Mouse (Mus musculus): ENCODE data around the gene Des. TPM values are rescaled to one million over a fixed set of nuclear protein-coding genes. Genes with fewer than 3 reads are reported as not detected.

Gene Des
- 107 and 185 TPM in 2 replicates for polyA plus RNA-seq (2012; rRNA removed)

- Histone ChIP-seq H3K4me3 (replicated peaks; ENCODE audit: extremely low read depth, low read depth, low read length) (peak within 1 kb of the TSS; percentile 54), H3K4me1 (ENCODE audit: control insufficient read depth, insufficient read depth, low read length) (0 out of 2 replicates have a peak, but pooled peaks cover 2% of the 10 kb centered on the region)
- 5% methylated on average over 80 of the region's 80 CpGs for WGBS
- no peak for DNase-seq
- peak; percentile 75 for TF ChIP-seq POLR2A (IDR thresholded peaks at IDR 0.05; ENCODE audit: borderline replicate concordance, extremely low read depth, low read depth, low read length)
- TF ChIP-seq CTCF (IDR thresholded peaks at IDR 0.05; ENCODE audit: insufficient read depth, low read length), result no peak
Measured at GRCm38 (mm10) chr1:75360112-75361031, at the start of gene Des. Des (plus strand) TSS chr1:75360329.

GRCm38 (mm10) chr1:75311694-75312093, 48.4 kb upstream of the Des start:
- TF ChIP-seq CTCF (IDR thresholded peaks at IDR 0.05; ENCODE audit: insufficient read depth, low read length) (no peak), POLR2A (IDR thresholded peaks at IDR 0.05; ENCODE audit: borderline replicate concordance, extremely low read depth, low read depth, low read length) (no peak)
- WGBS, result 92% methylated on average over 6 of the region's 6 CpGs
- DNase-seq, result no peak
- no peak overlapping the region for H3K4me3 ChIP-seq (replicated peaks; ENCODE audit: extremely low read depth, low read depth, low read length)
- H3K4me1 ChIP-seq (ENCODE audit: control insufficient read depth, insufficient read depth, low read length), result peaks cover 3% of the 10 kb centered on the region; the same call in 1 of the 2 replicates

- Histone ChIP-seq H3K4me3 (replicated peaks; ENCODE audit: extremely low read depth, low read depth, low read length) (no peak overlapping the region), H3K4me1 (ENCODE audit: control insufficient read depth, insufficient read depth, low read length) (peaks cover 3% of the 10 kb centered on the region; the same call in 1 of the 2 replicates)
- WGBS, result 79% methylated on average over 6 of the region's 6 CpGs
- no peak for TF ChIP-seq CTCF (IDR thresholded peaks at IDR 0.05; ENCODE audit: insufficient read depth, low read length)
- no peak for TF ChIP-seq POLR2A (IDR thresholded peaks at IDR 0.05; ENCODE audit: borderline replicate concordance, extremely low read depth, low read depth, low read length)
- no peak for DNase-seq
Measured at GRCm38 (mm10) chr1:75315011-75315410, 45.1 kb upstream of the Des start.

GRCm38 (mm10) chr1:75315456-75316365, 44.4 kb upstream of the Des start:
- peak overlapping the region; percentile 71 for H3K4me3 ChIP-seq (replicated peaks; ENCODE audit: extremely low read depth, low read depth, low read length)
- no peak for TF ChIP-seq CTCF (IDR thresholded peaks at IDR 0.05; ENCODE audit: insufficient read depth, low read length)
- TF ChIP-seq POLR2A (IDR thresholded peaks at IDR 0.05; ENCODE audit: borderline replicate concordance, extremely low read depth, low read depth, low read length), result no peak
- H3K4me1 ChIP-seq (ENCODE audit: control insufficient read depth, insufficient read depth, low read length), result peaks cover 3% of the 10 kb centered on the region; the same call in 1 of the 2 replicates
- 84% methylated on average over 29 of the region's 29 CpGs for WGBS
- DNase-seq, result no peak

- WGBS, result 0% methylated on average over 20 of the region's 20 CpGs
- H3K4me1 ChIP-seq (ENCODE audit: control insufficient read depth, insufficient read depth, low read length), result peaks cover 3% of the 10 kb centered on the region; the same call in 1 of the 2 replicates
- TF ChIP-seq POLR2A (IDR thresholded peaks at IDR 0.05; ENCODE audit: borderline replicate concordance, extremely low read depth, low read depth, low read length) (no peak), CTCF (IDR thresholded peaks at IDR 0.05; ENCODE audit: insufficient read depth, low read length) (no peak)
- DNase-seq, result peak; percentile 89
- H3K4me3 ChIP-seq (replicated peaks; ENCODE audit: extremely low read depth, low read depth, low read length), result peak overlapping the region; percentile 71
Measured at GRCm38 (mm10) chr1:75316861-75317240, 43.3 kb upstream of the Des start.

- 1% methylated on average over 91 of the region's 92 CpGs for WGBS
- H3K4me3 ChIP-seq (replicated peaks; ENCODE audit: extremely low read depth, low read depth, low read length), result peak within 1 kb of the TSS; percentile 71
- DNase-seq, result peak; percentile 100
- peaks cover 3% of the 10 kb centered on the region; the same call in 1 of the 2 replicates for H3K4me1 ChIP-seq (ENCODE audit: control insufficient read depth, insufficient read depth, low read length)
- TF ChIP-seq POLR2A (IDR thresholded peaks at IDR 0.05; ENCODE audit: borderline replicate concordance, extremely low read depth, low read depth, low read length), result 0 out of 2 replicates have a peak, but pooled peaks have one; percentile 70
- TF ChIP-seq CTCF (IDR thresholded peaks at IDR 0.05; ENCODE audit: insufficient read depth, low read length), result peak; percentile 50; the same call in 1 of the 2 replicates
Measured at GRCm38 (mm10) chr1:75317241-75318201, 42.6 kb upstream of the Des start, which contains the start of gene Dnpep. Dnpep (minus strand) TSS chr1:75317990.

GRCm38 (mm10) chr1:75318301-75318700, 41.8 kb upstream of the Des start:
- H3K4me1 ChIP-seq (ENCODE audit: control insufficient read depth, insufficient read depth, low read length), result peaks cover 3% of the 10 kb centered on the region; the same call in 1 of the 2 replicates
- WGBS, result 61% methylated on average over 3 of the region's 3 CpGs
- TF ChIP-seq CTCF (IDR thresholded peaks at IDR 0.05; ENCODE audit: insufficient read depth, low read length) (no peak), POLR2A (IDR thresholded peaks at IDR 0.05; ENCODE audit: borderline replicate concordance, extremely low read depth, low read depth, low read length) (no peak)
- no peak for DNase-seq
- H3K4me3 ChIP-seq (replicated peaks; ENCODE audit: extremely low read depth, low read depth, low read length), result no peak overlapping the region

- 85% methylated on average over 4 of the region's 4 CpGs for WGBS
- TF ChIP-seq POLR2A (IDR thresholded peaks at IDR 0.05; ENCODE audit: borderline replicate concordance, extremely low read depth, low read depth, low read length) (no peak), CTCF (IDR thresholded peaks at IDR 0.05; ENCODE audit: insufficient read depth, low read length) (no peak)
- no peak for DNase-seq
- peaks cover 3% of the 10 kb centered on the region; the same call in 1 of the 2 replicates for H3K4me1 ChIP-seq (ENCODE audit: control insufficient read depth, insufficient read depth, low read length)
- no peak overlapping the region for H3K4me3 ChIP-seq (replicated peaks; ENCODE audit: extremely low read depth, low read depth, low read length)
Measured at GRCm38 (mm10) chr1:75318736-75319135, 41.4 kb upstream of the Des start.
